Mouse (Mus musculus) cortical plate, adult 2 months (tissue): ENCODE measurements around the gene Xrcc3.

Experiments used
- CTCF ChIP-seq: fragments of 200-500 bp; IDR thresholded peaks from 2 replicates; pipeline ENCODE4 v1.5.1; 2011; ENCODE audit warnings: mild to moderate bottlenecking, control low read depth, low read length; ENCODE audit not compliant: insufficient read depth; ENCODE audit errors: extremely low read depth
- POLR2A ChIP-seq: fragments of 200-500 bp; IDR thresholded peaks from 2 replicates; pipeline ENCODE4 v1.6.1; 2011; ENCODE audit warnings: mild to moderate bottlenecking, low read length, control low read depth; ENCODE audit not compliant: insufficient read depth; ENCODE audit errors: extremely low read depth

DNA sequence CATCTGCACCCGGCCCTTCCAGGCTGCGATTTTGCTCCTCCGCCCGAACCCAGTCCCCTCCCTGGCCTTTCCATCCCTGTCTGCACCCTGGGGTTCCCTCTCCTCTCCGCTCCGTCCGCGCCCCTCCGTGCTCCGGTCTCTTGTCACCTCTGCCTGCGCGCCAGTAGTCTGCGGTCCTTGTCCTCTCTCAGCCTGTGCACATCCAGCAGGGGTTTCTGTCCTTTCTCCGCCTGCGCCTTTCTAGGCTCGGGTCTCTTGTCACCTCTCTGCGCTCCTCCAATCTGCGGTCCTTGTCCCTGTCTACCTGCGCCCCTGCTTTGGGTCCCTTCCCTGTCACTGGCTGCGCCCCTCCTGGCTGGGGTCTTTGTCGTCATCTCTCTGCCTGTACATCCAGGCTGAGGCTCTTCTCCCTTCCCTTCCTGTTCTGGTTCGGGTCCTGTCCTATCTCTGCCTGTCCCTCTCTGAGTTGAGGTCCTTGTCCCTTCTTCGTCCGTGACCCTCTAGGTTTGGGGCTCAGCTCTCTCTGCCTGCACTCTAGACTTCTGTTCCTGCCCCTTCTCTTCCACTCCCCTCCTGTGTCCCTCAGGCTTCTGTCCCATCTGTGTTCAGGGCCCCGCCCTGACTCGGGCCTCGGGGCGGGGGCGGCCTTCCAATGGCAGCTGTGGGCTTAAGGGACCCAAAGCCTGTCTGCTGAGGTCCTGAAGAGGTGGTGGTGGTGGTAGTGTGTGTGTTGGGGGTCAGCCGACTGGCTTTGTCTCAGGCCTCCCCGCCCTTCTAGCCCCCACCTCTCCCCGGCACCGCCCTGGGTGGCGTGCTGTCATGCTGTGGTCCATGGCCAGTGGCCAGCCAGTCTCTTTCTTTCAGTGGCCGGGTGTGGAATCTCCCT, 54.3 kb downstream of the Xrcc3 start:
- no peak for TF ChIP-seq POLR2A
- TF ChIP-seq CTCF, result no peak
